Mouse (Mus musculus): ENCODE data around the gene Samd9l. TPM values are rescaled to one million over a fixed set of nuclear protein-coding genes. Genes with fewer than 3 reads are reported as not detected.
"Not testable (repeated sequence)": the region's sequence is repeated elsewhere in the genome, so short reads cannot be mapped to it uniquely, and the experiment has no call there.

Samd9l gene
- polyA plus RNA-seq, 1 experiment from 2014 or later = 14.6 TPM

GRCm38 (mm10) chr6:3369527-3369926 is 29.8 kb downstream of the Samd9l start:
- no peaks in the 10 kb centered on the region for H3K4me1 ChIP-seq (ENCODE audit: control insufficient read depth, insufficient read depth, low read length)
- H3K4me3 ChIP-seq (ENCODE audit: low read depth, low read length) = no peak overlapping the region
- H3K9me3 ChIP-seq (ENCODE audit: control insufficient read depth, low read depth, low read length) = 0 out of 2 replicates have a peak, but pooled peaks cover 3% of the 10 kb centered on the region
- no peak overlapping the region for H3K9ac ChIP-seq (replicated peaks; ENCODE audit: low read depth, low read length)
- ATAC-seq (ENCODE audit: insufficient number of reproducible peaks, insufficient read depth, low FRiP score, low read depth) = no peak
- no peak overlapping the region for H3K4me2 ChIP-seq (replicated peaks; ENCODE audit: low read depth, low read length)
- H3K36me3 ChIP-seq (ENCODE audit: control insufficient read depth, insufficient read depth, low read length) = no peaks in the 10 kb centered on the region
- H3K27me3 ChIP-seq (ENCODE audit: control insufficient read depth, insufficient read depth, low read length) = no peaks in the 10 kb centered on the region
- H3K27ac ChIP-seq (ENCODE audit: low read length) = no peak overlapping the region
- WGBS = 85% methylated on average over 8 of the region's 8 CpGs

GRCm38 (mm10) chr6:3365609-3366008 is 33.8 kb downstream of the Samd9l start:
- not testable (repeated sequence) for ATAC-seq (ENCODE audit: insufficient number of reproducible peaks, insufficient read depth, low FRiP score, low read depth); H3K27me3 ChIP-seq (ENCODE audit: control insufficient read depth, insufficient read depth, low read length); H3K27ac ChIP-seq (ENCODE audit: low read length); H3K36me3 ChIP-seq (ENCODE audit: control insufficient read depth, insufficient read depth, low read length); H3K9me3 ChIP-seq (ENCODE audit: control insufficient read depth, low read depth, low read length); H3K4me1 ChIP-seq (ENCODE audit: control insufficient read depth, insufficient read depth, low read length); H3K4me3 ChIP-seq (ENCODE audit: low read depth, low read length); H3K9ac ChIP-seq (replicated peaks; ENCODE audit: low read depth, low read length); H3K4me2 ChIP-seq (replicated peaks; ENCODE audit: low read depth, low read length)
- 82% methylated on average over 1 of the region's 1 CpGs for WGBS

- H3K4me2 ChIP-seq (replicated peaks; ENCODE audit: low read depth, low read length) = 0 out of 2 replicates have a peak overlapping the region, but pooled peaks have one; percentile 16
- not testable (repeated sequence) for H3K27ac ChIP-seq (ENCODE audit: low read length); H3K27me3 ChIP-seq (ENCODE audit: control insufficient read depth, insufficient read depth, low read length); H3K9ac ChIP-seq (replicated peaks; ENCODE audit: low read depth, low read length); H3K4me1 ChIP-seq (ENCODE audit: control insufficient read depth, insufficient read depth, low read length); H3K4me3 ChIP-seq (ENCODE audit: low read depth, low read length); H3K9me3 ChIP-seq (ENCODE audit: control insufficient read depth, low read depth, low read length); H3K36me3 ChIP-seq (ENCODE audit: control insufficient read depth, insufficient read depth, low read length)
- 0% methylated on average over 1 of the region's 1 CpGs for WGBS
- ATAC-seq (ENCODE audit: insufficient number of reproducible peaks, insufficient read depth, low FRiP score, low read depth) = 0 out of 2 replicates have a peak, but pooled peaks have one; percentile 59
These were observed 53.3 kb downstream of the Samd9l start for GRCm38 (mm10) chr6:3345924-3346597.

- not testable (repeated sequence) for H3K27me3 ChIP-seq (ENCODE audit: control insufficient read depth, insufficient read depth, low read length); H3K4me2 ChIP-seq (replicated peaks; ENCODE audit: low read depth, low read length); H3K4me3 ChIP-seq (ENCODE audit: low read depth, low read length); H3K9me3 ChIP-seq (ENCODE audit: control insufficient read depth, low read depth, low read length); H3K36me3 ChIP-seq (ENCODE audit: control insufficient read depth, insufficient read depth, low read length); H3K4me1 ChIP-seq (ENCODE audit: control insufficient read depth, insufficient read depth, low read length); H3K27ac ChIP-seq (ENCODE audit: low read length); ATAC-seq (ENCODE audit: insufficient number of reproducible peaks, insufficient read depth, low FRiP score, low read depth); H3K9ac ChIP-seq (replicated peaks; ENCODE audit: low read depth, low read length)
- no CpG with 5 or more reads among the region's 4 CpGs for WGBS
These were observed 54.2 kb downstream of the Samd9l start for GRCm38 (mm10) chr6:3345043-3345639.

GRCm38 (mm10) chr6:3343603-3344247 is 55.6 kb downstream of the Samd9l start:
- H3K36me3 ChIP-seq (ENCODE audit: control insufficient read depth, insufficient read depth, low read length); H3K4me2 ChIP-seq (replicated peaks; ENCODE audit: low read depth, low read length); H3K4me3 ChIP-seq (ENCODE audit: low read depth, low read length); H3K9me3 ChIP-seq (ENCODE audit: control insufficient read depth, low read depth, low read length); H3K4me1 ChIP-seq (ENCODE audit: control insufficient read depth, insufficient read depth, low read length); H3K9ac ChIP-seq (replicated peaks; ENCODE audit: low read depth, low read length); H3K27me3 ChIP-seq (ENCODE audit: control insufficient read depth, insufficient read depth, low read length): not testable (repeated sequence)
- ATAC-seq (ENCODE audit: insufficient number of reproducible peaks, insufficient read depth, low FRiP score, low read depth) = peak; percentile 34; the same call in 1 of the 2 replicates
- 62% methylated on average over 1 of the region's 1 CpGs for WGBS
- peak overlapping the region; percentile 66; the same call in 1 of the 2 replicates for H3K27ac ChIP-seq (ENCODE audit: low read length)

- Histone ChIP-seq H3K27ac (ENCODE audit: low read length) (peak overlapping the region; percentile 52; the same call in 1 of the 2 replicates), H3K9me3 (ENCODE audit: control insufficient read depth, low read depth, low read length) (no peaks in the 10 kb centered on the region), H3K27me3 (ENCODE audit: control insufficient read depth, insufficient read depth, low read length) (no peaks in the 10 kb centered on the region), H3K4me1 (ENCODE audit: control insufficient read depth, insufficient read depth, low read length) (no peaks in the 10 kb centered on the region), H3K4me3 (ENCODE audit: low read depth, low read length) (no peak overlapping the region), H3K36me3 (ENCODE audit: control insufficient read depth, insufficient read depth, low read length) (no peaks in the 10 kb centered on the region), H3K9ac (replicated peaks; ENCODE audit: low read depth, low read length) (no peak overlapping the region), H3K4me2 (replicated peaks; ENCODE audit: low read depth, low read length) (no peak overlapping the region)
- no peak for ATAC-seq (ENCODE audit: insufficient number of reproducible peaks, insufficient read depth, low FRiP score, low read depth)
- 42% methylated on average over 5 of the region's 5 CpGs for WGBS
These were observed 57.9 kb downstream of the Samd9l start for GRCm38 (mm10) chr6:3341479-3341878.

GRCm38 (mm10) chr6:3340928-3341327 is 58.4 kb downstream of the Samd9l start:
- not testable (repeated sequence) for H3K9me3 ChIP-seq (ENCODE audit: control insufficient read depth, low read depth, low read length); H3K4me1 ChIP-seq (ENCODE audit: control insufficient read depth, insufficient read depth, low read length); H3K27me3 ChIP-seq (ENCODE audit: control insufficient read depth, insufficient read depth, low read length); H3K36me3 ChIP-seq (ENCODE audit: control insufficient read depth, insufficient read depth, low read length); H3K9ac ChIP-seq (replicated peaks; ENCODE audit: low read depth, low read length); H3K27ac ChIP-seq (ENCODE audit: low read length); H3K4me3 ChIP-seq (ENCODE audit: low read depth, low read length)
- ATAC-seq (ENCODE audit: insufficient number of reproducible peaks, insufficient read depth, low FRiP score, low read depth) = peak; percentile 80
- H3K4me2 ChIP-seq (replicated peaks; ENCODE audit: low read depth, low read length) = peak overlapping the region; percentile 34
- WGBS = 12% methylated on average over 10 of the region's 10 CpGs

GRCm38 (mm10) chr6:3339131-3339530 is 60.2 kb downstream of the Samd9l start:
- H3K27ac ChIP-seq (ENCODE audit: low read length); H3K4me2 ChIP-seq (replicated peaks; ENCODE audit: low read depth, low read length); H3K9me3 ChIP-seq (ENCODE audit: control insufficient read depth, low read depth, low read length); H3K27me3 ChIP-seq (ENCODE audit: control insufficient read depth, insufficient read depth, low read length); H3K4me3 ChIP-seq (ENCODE audit: low read depth, low read length); H3K36me3 ChIP-seq (ENCODE audit: control insufficient read depth, insufficient read depth, low read length); H3K4me1 ChIP-seq (ENCODE audit: control insufficient read depth, insufficient read depth, low read length); H3K9ac ChIP-seq (replicated peaks; ENCODE audit: low read depth, low read length); ATAC-seq (ENCODE audit: insufficient number of reproducible peaks, insufficient read depth, low FRiP score, low read depth): not testable (repeated sequence)
- WGBS = 78% methylated on average over 6 of the region's 6 CpGs

Measured in stomach, embryonic 14.5 days (tissue).